Mouse (Mus musculus) frontal cortex, adult (tissue): ENCODE results near the gene Gadl1.
A peak's percentile ranks its signal among the peaks of the same experiment; 100 is the strongest.

Experiments used
- ATAC-seq: cut with Nextera tagmentation; 2 replicates; pipeline ENCODE4 v1.9.2; 2017; ENCODE audit warnings: mild to moderate bottlenecking, moderate library complexity, mixed read lengths; ENCODE audit not compliant: low TSS enrichment

Gadl1 gene

GRCm38 (mm10) chr9:115936350-115936749 lies 27.1 kb downstream of the Gadl1 start:
- no peak for ATAC-seq

DNA sequence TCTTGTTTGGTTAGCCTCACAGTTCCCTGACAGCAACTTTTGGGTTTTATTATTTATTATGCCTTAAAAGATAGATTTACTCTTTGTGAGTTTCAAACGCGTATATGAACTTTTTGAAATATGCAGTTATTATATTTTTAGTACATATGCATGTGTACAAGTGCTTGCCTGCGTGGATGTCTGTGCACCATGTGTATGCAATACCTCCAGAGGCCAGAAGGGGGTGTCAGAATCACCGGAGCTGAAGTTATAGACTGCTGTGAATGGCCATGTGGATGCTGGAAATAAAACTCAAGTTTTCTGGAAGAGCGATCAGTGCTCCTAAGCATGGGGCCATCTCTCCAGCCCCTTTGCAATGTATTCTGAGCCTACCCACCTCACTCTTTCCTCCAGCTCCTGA lies 28.7 kb downstream of the Gadl1 start:
- ATAC-seq: no peak

GRCm38 (mm10) chr9:115939420-115939819 lies 30.2 kb downstream of the Gadl1 start:
- peak; percentile 77 for ATAC-seq

GRCm38 (mm10) chr9:115941171-115941570 lies 31.9 kb downstream of the Gadl1 start:
- no peak for ATAC-seq

GRCm38 (mm10) chr9:115942486-115942885 lies 33.2 kb downstream of the Gadl1 start:
- ATAC-seq: no peak

GRCm38 (mm10) chr9:115942989-115943388 lies 33.7 kb downstream of the Gadl1 start:
- ATAC-seq: peak; percentile 61

GRCm38 (mm10) chr9:115943577-115944320 lies 34.5 kb downstream of the Gadl1 start:
- no peak for ATAC-seq

GRCm38 (mm10) chr9:115965056-115965455 lies 55.8 kb downstream of the Gadl1 start:
- ATAC-seq: no peak

DNA sequence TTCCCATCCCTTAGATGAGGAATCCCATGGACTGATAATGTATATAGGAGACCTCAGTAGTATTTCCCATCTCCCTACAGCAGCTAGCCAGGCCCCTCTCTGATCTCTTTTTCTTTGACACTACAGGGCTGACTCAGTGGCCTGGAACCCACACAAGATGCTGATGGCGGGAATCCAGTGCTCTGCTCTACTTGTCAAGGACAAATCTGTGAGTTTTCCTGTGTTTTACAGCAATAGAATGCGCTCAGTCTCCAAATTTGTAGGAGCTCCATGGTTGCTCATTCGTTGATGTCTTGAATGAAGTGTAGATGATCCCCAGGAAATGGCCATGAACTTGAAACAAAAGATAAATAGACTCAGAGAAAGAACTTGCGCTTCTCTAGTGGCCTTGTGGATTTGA lies 56.9 kb downstream of the Gadl1 start:
- no peak for ATAC-seq

- peak; percentile 92 for ATAC-seq
Observed at GRCm38 (mm10) chr9:115966746-115967145, 57.5 kb downstream of the Gadl1 start.

DNA sequence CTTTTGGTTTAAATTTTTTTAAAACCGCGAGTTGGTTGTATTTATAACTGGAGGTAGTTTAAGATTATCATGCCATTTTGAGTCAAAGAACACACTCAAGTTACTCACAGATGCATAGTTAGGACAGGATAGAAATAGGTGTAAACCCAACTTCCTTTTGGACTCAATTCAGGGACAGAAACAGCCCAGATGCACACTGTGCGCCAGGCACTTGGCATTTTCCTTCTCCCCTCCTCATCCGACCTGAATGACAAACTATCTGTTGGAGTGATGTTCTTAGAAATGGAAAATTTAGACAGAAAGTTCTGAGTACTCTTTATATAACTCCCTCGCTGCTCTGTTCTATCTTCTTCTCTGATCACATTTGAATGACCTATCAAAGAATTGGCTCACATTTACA lies 58.4 kb downstream of the Gadl1 start:
- peak; percentile 64 for ATAC-seq

DNA sequence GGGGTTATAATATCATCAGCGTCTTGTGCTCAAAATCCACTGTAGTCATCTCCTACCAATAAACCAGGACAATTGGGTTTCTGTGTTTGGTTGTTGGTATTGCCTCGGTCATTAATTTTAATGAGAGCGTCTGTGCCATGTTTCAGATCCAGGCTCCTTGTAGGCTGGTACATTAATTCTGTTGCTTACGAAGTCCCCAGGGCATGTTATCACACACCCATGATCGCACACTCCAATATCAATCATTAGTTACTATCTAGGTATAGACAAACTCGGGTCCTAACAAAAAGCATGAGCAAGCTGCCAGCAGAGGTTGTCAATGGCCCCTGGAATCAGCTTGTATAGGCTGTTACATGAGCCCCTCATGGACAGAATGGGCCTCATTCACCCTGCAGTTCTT lies 67.6 kb downstream of the Gadl1 start:
- no peak for ATAC-seq

GRCm38 (mm10) chr9:115977598-115978240 lies 68.5 kb downstream of the Gadl1 start:
- ATAC-seq: peak; percentile 89

DNA sequence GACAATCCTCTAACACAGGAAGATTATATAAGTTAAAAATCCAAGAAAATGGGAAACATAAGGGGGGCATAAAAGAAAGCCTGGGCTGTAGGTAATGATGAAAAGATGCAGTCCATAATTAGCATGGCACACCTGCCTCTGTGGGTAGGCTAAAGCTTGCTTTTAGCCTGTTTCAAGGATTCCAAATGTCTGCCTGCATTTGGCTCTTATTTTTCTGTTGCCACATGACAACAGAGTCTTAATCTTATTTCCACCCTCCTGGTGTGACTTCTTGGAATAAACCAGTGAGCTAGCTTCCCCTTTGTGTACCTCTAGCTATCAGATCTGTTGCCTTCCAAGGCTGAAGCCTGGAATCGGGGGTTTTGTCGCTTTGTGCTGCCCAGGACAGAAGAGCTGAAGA lies 69.2 kb downstream of the Gadl1 start:
- ATAC-seq: peak; percentile 39

- no peak for ATAC-seq
Observed at GRCm38 (mm10) chr9:115990661-115991060, 81.4 kb downstream of the Gadl1 start.

GRCm38 (mm10) chr9:115994772-115995171 lies 85.5 kb downstream of the Gadl1 start:
- no peak for ATAC-seq

- no peak for ATAC-seq
Observed at GRCm38 (mm10) chr9:115995856-115996560, 86.8 kb downstream of the Gadl1 start.

GRCm38 (mm10) chr9:115998383-115998782 lies 89.1 kb downstream of the Gadl1 start:
- ATAC-seq: no peak

- no peak for ATAC-seq
Observed at GRCm38 (mm10) chr9:115999361-115999990, 90.2 kb downstream of the Gadl1 start.

- ATAC-seq: no peak
Observed at GRCm38 (mm10) chr9:116013911-116014310, 104.7 kb downstream of the Gadl1 start.

DNA sequence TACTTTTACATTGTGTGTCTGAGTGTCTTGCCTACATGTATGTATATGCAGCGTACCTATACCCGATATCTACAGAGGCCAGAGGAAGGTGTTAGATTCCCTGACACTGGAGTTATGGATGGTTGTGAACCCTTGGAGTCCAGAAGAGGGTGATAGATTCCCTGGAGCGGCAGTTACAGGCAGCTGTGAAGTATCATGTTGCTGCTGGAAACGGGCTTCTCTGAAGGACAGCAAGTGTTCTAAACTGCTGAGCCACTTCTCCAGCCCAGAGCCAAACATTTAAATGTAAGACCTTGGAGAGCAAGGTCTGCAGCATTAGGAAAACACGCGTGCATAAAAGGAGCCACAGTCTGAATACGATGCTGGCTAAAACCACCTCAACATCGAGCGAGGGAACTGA lies 107.0 kb downstream of the Gadl1 start:
- no peak for ATAC-seq

DNA sequence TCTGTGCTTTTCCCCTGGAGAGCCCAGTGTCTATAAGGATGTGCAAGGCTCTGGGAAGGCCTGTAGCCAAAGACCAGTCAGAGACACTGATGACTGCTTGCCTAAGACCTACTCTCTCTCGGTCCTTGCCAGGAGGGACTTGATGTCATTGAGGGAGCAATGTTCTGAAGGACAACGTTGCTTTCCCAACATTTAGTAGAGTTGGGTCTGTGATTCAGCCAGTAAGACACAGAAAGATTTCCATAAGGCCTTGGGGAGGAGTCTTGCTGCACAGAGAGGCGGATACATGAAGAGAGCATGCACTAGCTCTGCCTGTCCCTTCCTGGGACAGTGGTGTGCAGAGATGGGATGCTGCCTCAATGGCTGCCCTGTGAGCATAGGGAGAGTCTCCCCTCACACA lies 107.8 kb downstream of the Gadl1 start:
- ATAC-seq: no peak
